Mouse (Mus musculus): ENCODE results near the gene Tm9sf4. TPM values are rescaled to one million over a fixed set of nuclear protein-coding genes. Genes with fewer than 3 reads are reported as not detected.

The Tm9sf4 gene
- polyA plus RNA-seq, 1 experiment from 2014 or later = 95.3 TPM

DNA sequence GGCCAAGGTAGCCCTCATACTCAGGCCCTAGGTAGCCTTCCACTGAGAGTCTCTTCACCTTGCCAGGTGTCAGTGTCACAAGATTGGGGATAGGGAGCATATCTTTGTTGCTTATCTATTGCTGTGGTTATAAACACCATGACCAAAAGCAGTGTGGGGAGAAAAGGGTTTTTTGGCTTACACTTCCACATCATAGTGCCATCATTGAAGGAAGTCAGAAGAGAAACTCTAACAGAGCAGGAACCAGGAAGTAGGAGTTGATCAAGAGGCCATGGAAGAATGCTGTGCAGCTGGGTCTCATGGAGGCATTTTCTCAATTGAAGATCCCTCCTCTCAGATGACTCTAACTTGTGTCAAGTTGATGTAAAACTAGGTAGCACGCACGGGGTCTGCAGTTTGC, 47.0 kb downstream of the Tm9sf4 start:
- in situ Hi-C loops (cut with MboI; ENCODE audit: low pct_unique_long_range_greater_than_20kb) = no loop called here
- no peak for DNase-seq (ENCODE audit: low read depth, low spot score)
- no peaks in the 10 kb centered on the region for H3K27me3 ChIP-seq
- ATAC-seq = no peak
- POLR2A ChIA-PET = interaction anchor here (0.6 kb wide), 1 partner anchor 16 kb away, joined by 4 read pairs; no protein-coding TSS in a partner anchor
- CTCF ChIA-PET = no interaction called here
- no peak for TF ChIP-seq CTCF (IDR thresholded peaks at IDR 0.05)

DNA sequence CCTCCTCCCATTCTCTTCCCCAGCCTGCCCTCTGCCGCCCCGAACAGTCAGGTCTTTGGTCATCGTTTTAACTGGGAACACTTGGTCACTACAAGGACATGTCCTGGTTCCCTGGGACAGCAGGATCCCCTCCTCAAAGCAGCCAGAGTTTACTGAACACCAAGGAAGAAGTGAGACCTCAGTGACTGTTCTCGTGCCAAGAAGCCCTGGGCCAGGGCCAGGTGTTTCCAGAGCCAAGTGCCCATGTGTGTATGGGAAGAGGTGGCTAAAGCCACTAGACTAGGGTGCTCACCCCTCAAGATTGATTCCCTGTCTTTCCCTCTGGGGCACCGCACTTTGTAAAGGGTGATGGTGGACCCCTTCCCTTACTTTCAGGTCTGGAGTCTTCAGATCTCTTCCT, 48.2 kb downstream of the Tm9sf4 start:
- DNase-seq (ENCODE audit: low read depth, low spot score) = no peak
- no peaks in the 10 kb centered on the region for H3K27me3 ChIP-seq
- POLR2A ChIA-PET = no interaction called here
- CTCF ChIA-PET = no interaction called here
- in situ Hi-C loops (cut with MboI; ENCODE audit: low pct_unique_long_range_greater_than_20kb) = no loop called here
- TF ChIP-seq CTCF (IDR thresholded peaks at IDR 0.05) = no peak
- no peak for ATAC-seq

- POLR2A ChIA-PET = no interaction called here
- H3K27me3 ChIP-seq = no peaks in the 10 kb centered on the region
- ATAC-seq (no peak), DNase-seq (ENCODE audit: low read depth, low spot score) (no peak)
- TF ChIP-seq CTCF (IDR thresholded peaks at IDR 0.05) = no peak
- CTCF ChIA-PET = no interaction called here
- in situ Hi-C loops (cut with MboI; ENCODE audit: low pct_unique_long_range_greater_than_20kb) = no loop called here
Measured at GRCm38 (mm10) chr2:153211451-153211850, 50.3 kb downstream of the Tm9sf4 start.

DNA sequence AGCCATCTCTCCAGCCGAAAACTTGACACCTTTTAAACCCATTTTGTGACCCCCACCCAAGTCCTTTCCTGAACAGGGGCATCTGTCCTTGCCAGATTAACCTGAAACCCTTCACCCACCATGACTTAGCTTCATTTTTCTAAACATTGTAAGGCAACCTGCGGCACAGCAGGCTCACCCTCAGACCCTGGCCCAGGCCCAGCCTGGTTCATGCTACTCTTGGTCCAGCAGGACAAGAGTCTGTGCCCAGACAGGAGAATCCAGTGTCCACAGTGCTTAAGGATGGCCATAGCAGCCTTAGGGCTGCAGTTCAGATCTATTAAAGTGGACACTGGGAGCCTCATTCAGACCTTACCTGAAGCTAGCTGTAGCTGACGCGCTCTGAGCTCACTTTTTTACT, 52.2 kb downstream of the Tm9sf4 start:
- DNase-seq (ENCODE audit: low read depth, low spot score) = no peak
- no peaks in the 10 kb centered on the region for H3K27me3 ChIP-seq
- in situ Hi-C loops (cut with MboI; ENCODE audit: low pct_unique_long_range_greater_than_20kb) = no loop called here
- TF ChIP-seq CTCF (IDR thresholded peaks at IDR 0.05) = no peak
- ATAC-seq = no peak
- POLR2A ChIA-PET = interaction anchor here (0.6 kb wide), 1 partner anchor 13 kb away, joined by 3 read pairs; no protein-coding TSS in a partner anchor
- CTCF ChIA-PET = no interaction called here

GRCm38 (mm10) chr2:153214771-153215259, 53.7 kb downstream of the Tm9sf4 start:
- ChIA-PET POLR2A (no interaction called here), CTCF (no interaction called here)
- DNase-seq (ENCODE audit: low read depth, low spot score) (no peak), ATAC-seq (no peak)
- in situ Hi-C loops (cut with MboI; ENCODE audit: low pct_unique_long_range_greater_than_20kb) = no loop called here
- no peaks in the 10 kb centered on the region for H3K27me3 ChIP-seq
- TF ChIP-seq CTCF (IDR thresholded peaks at IDR 0.05) = no peak

GRCm38 (mm10) chr2:153215421-153215820, 54.3 kb downstream of the Tm9sf4 start:
- DNase-seq (ENCODE audit: low read depth, low spot score) (no peak), ATAC-seq (no peak)
- ChIA-PET POLR2A (interaction anchor here (1.1 kb wide), 1 partner anchor 13 kb away, joined by 4 read pairs; no protein-coding TSS in a partner anchor), CTCF (interaction anchor here (1.0 to 1.4 kb wide), 2 partner anchors 9 to 134 kb away, joined by 3 read pairs; no protein-coding TSS in a partner anchor)
- TF ChIP-seq CTCF (IDR thresholded peaks at IDR 0.05) = no peak
- no peaks in the 10 kb centered on the region for H3K27me3 ChIP-seq
- in situ Hi-C loops (cut with MboI; ENCODE audit: low pct_unique_long_range_greater_than_20kb) = no loop called here

- ATAC-seq (no peak), DNase-seq (ENCODE audit: low read depth, low spot score) (no peak)
- in situ Hi-C loops (cut with MboI; ENCODE audit: low pct_unique_long_range_greater_than_20kb) = no loop called here
- POLR2A ChIA-PET = no interaction called here
- H3K27me3 ChIP-seq = no peaks in the 10 kb centered on the region
- no peak for TF ChIP-seq CTCF (IDR thresholded peaks at IDR 0.05)
- CTCF ChIA-PET = interaction anchor here (0.9 kb wide), 1 partner anchor 18 kb away, joined by 3 read pairs; no protein-coding TSS in a partner anchor
Measured at GRCm38 (mm10) chr2:153217826-153218340, 56.8 kb downstream of the Tm9sf4 start.

DNA sequence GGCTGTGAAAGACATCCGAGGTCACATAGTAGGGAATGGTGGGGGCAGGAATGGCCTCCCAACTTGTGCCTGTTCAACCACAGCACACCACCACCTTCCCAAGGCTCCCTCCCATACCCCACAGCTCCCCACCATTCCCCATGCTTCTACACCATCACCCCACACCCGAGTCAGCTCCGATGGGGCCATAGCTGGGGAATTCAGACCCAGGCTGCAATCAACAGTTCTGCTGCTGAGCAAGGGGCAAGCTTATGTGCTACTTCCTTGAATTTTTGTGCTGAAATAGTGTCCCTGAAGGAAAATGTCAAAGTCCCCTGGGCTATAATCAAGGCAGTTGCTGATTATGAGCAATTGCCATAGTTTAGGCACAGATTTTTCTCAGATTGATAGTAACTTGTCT, 57.4 kb downstream of the Tm9sf4 start:
- TF ChIP-seq CTCF (IDR thresholded peaks at IDR 0.05) = no peak
- ATAC-seq (no peak), DNase-seq (ENCODE audit: low read depth, low spot score) (no peak)
- in situ Hi-C loops (cut with MboI; ENCODE audit: low pct_unique_long_range_greater_than_20kb) = no loop called here
- ChIA-PET POLR2A (no interaction called here), CTCF (interaction anchor here (0.9 kb wide), 1 partner anchor 17 kb away, joined by 3 read pairs; no protein-coding TSS in a partner anchor)
- no peaks in the 10 kb centered on the region for H3K27me3 ChIP-seq

- H3K27me3 ChIP-seq = no peaks in the 10 kb centered on the region
- DNase-seq (ENCODE audit: low read depth, low spot score) (no peak), ATAC-seq (no peak)
- ChIA-PET POLR2A (no interaction called here), CTCF (no interaction called here)
- in situ Hi-C loops (cut with MboI; ENCODE audit: low pct_unique_long_range_greater_than_20kb) = no loop called here
- TF ChIP-seq CTCF (IDR thresholded peaks at IDR 0.05) = no peak
Measured at GRCm38 (mm10) chr2:153221620-153222019, 60.5 kb downstream of the Tm9sf4 start.

GRCm38 (mm10) chr2:153222130-153222529, 61.0 kb downstream of the Tm9sf4 start:
- ChIA-PET POLR2A (no interaction called here), CTCF (no interaction called here)
- TF ChIP-seq CTCF (IDR thresholded peaks at IDR 0.05) = no peak
- DNase-seq (ENCODE audit: low read depth, low spot score) (no peak), ATAC-seq (no peak)
- H3K27me3 ChIP-seq = no peaks in the 10 kb centered on the region
- in situ Hi-C loops (cut with MboI; ENCODE audit: low pct_unique_long_range_greater_than_20kb) = no loop called here

GRCm38 (mm10) chr2:153222566-153222965, 61.5 kb downstream of the Tm9sf4 start:
- ChIA-PET POLR2A (no interaction called here), CTCF (no interaction called here)
- DNase-seq (ENCODE audit: low read depth, low spot score) = no peak
- TF ChIP-seq CTCF (IDR thresholded peaks at IDR 0.05) = no peak
- no peaks in the 10 kb centered on the region for H3K27me3 ChIP-seq
- in situ Hi-C loops (cut with MboI; ENCODE audit: low pct_unique_long_range_greater_than_20kb) = no loop called here
- no peak for ATAC-seq

Measured in Patski (cell line).